Mouse (Mus musculus) left cerebral cortex, postnatal 36 days (tissue): ENCODE results near the gene Inpp5d. TPM values are rescaled to one million over a fixed set of nuclear protein-coding genes. Genes with fewer than 3 reads are reported as not detected.
"Not testable (repeated sequence)": the region's sequence is repeated elsewhere in the genome, so short reads cannot be mapped to it uniquely, and the experiment has no call there.

Source experiments
- DNase-seq, 2 experiments: peaks; one replicate each; pipeline ENCODE4 v3.0.0; 2021 to 2022; ENCODE audit warnings: low spot score in 2 of 2, mixed read lengths in 1 of 2
- intact Hi-C: fragments of 180-260 bp; cut with DNase I; formaldehyde crosslinking; loops from one replicate; pipeline ENCODE4 v1.15.1; 2025
- total RNA-seq, 2 experiments: library from RNA; stranded (reverse); gene quantifications; 2 replicates each; pipeline ENCODE4 v1.2.3; 2021

The Inpp5d gene
- total RNA-seq, 2 experiments from 2014 or later = 19.8 to 20.5 TPM

DNA sequence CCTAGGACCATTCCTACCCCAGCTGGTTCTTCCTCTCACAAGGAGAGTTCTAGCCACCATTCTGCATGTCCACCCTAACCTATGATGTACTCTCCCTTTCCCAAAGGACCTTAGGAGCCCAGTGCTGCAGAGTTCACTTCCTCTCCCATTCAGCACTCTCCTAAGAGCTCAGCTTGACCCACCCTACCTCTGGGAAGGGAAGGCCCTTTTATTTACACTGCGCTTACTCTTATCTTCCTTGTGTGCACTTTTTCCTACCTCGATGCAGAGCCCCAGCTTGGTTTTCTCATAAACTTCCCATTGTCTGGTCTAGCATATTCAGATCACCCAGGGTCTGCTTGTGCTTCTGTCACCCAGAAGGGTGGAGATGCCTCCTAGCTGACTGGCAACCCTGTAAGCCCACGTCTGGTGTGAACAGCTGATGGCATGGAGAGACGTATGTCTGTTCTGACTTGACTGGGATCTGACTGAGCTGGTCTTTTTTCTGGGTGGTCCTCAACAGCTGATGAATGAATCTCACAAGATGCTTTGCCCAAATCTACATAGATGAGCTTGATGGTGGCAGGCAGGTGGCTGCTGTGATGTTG lies 29.2 kb downstream of the Inpp5d start:
- no peak for DNase-seq
- intact Hi-C loops = no loop called here

DNA sequence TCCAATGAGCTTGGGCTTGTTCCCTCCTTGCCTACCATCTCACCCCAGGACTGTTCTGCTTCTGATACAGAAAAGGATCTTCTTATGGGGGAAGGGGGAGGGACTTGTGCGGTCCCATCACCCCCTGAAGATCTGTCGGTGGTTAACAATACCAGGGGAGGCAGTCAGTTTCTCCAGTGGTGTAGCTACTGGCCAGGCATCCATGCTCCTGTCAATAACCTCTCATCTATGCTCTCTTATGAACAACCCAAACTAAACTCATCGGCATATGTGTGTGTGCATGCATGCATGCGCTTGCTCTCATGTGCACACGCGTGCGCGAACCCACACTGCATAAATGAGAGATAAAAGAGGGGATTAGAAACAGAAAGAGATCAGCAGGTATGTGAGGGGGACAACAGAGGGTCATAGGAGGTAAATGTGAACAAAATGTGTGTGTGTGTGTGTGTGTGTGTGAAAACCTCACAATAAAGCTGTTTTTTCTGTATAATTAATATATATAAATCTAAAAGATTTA lies 29.9 kb downstream of the Inpp5d start:
- intact Hi-C loops = no loop called here
- DNase-seq = no peak

GRCm38 (mm10) chr1:87650611-87651079 lies 30.5 kb downstream of the Inpp5d start:
- DNase-seq = no peak
- intact Hi-C loops = no loop called here

- intact Hi-C loops = no loop called here
- no peak for DNase-seq
Observed at GRCm38 (mm10) chr1:87651436-87651835, 31.3 kb downstream of the Inpp5d start.

- intact Hi-C loops = loop anchor here (5.0 kb wide), 1 partner anchor 33 kb away; the partner anchor contains the start of gene Inpp5d
- DNase-seq = no peak
Observed at GRCm38 (mm10) chr1:87655101-87655500, 35.0 kb downstream of the Inpp5d start.

GRCm38 (mm10) chr1:87658063-87658462 lies 38.0 kb downstream of the Inpp5d start:
- DNase-seq = no peak
- intact Hi-C loops = loop anchor here (5.0 kb wide), 1 partner anchor 36 kb away; the partner anchor contains the start of gene Inpp5d

- no peak for DNase-seq
- intact Hi-C loops = loop anchor here (5.0 kb wide), 1 partner anchor 36 kb away; the partner anchor contains the start of gene Inpp5d
Observed at GRCm38 (mm10) chr1:87658485-87658884, 38.4 kb downstream of the Inpp5d start.

GRCm38 (mm10) chr1:87658937-87659617 lies 39.0 kb downstream of the Inpp5d start:
- intact Hi-C loops = loop anchor here (5.0 kb wide), 1 partner anchor 37 kb away; the partner anchor contains the start of gene Inpp5d

GRCm38 (mm10) chr1:87659618-87659960 lies 39.5 kb downstream of the Inpp5d start:
- DNase-seq = no peak
- intact Hi-C loops = loop anchor here (5.0 kb wide), 1 partner anchor 37 kb away; the partner anchor contains the start of gene Inpp5d

More at GRCm38 (mm10) chr1:87658937-87659617, 39.0 kb downstream of the Inpp5d start:
- DNase-seq = peak in 1 of 2 experiments; percentile 23

DNA sequence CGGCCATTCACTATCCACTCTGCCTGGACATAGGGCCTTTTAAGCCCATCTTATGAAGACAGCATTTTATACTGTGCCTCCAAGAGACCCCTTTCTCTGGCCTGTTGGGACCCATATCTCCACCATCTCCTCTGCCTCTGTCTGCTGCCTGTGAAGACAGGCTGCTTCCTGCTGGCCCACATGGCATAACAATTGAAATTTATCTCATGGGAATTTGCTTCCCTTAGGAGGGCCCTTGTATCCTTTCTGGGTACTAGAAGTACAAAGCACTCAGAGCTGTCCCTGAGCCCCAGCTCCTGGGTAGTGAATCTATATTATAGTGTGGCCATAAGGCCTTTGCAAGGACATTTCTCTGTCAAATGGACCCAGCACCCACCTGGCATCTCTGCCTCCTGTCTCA lies 40.6 kb downstream of the Inpp5d start:
- intact Hi-C loops = no loop called here
- DNase-seq = no peak

- intact Hi-C loops = no loop called here
- no peak for DNase-seq
Observed at GRCm38 (mm10) chr1:87663992-87664391, 43.9 kb downstream of the Inpp5d start.

DNA sequence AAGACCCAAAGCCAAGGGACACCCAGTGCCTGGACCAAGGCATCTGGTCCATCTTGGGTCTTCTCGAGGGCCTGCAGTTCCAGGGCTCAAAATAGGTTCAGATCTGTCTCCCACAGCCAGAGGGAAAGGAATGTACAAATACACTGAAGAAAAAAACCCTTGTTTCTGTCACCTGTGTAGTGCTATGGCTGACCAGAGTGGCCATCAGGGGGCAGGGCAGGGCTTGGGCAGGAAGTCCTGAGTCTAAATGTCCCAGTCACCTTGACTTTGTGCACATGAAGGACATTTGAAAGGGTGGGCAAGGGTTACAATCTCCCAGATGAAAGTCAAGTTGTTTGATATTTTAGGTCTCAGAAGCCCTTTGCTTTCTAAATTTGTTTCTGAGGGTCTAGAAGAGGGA lies 46.9 kb downstream of the Inpp5d start:
- intact Hi-C loops = no loop called here
- DNase-seq = no peak

GRCm38 (mm10) chr1:87668300-87668699 lies 48.2 kb downstream of the Inpp5d start:
- no peak for DNase-seq
- intact Hi-C loops = no loop called here

DNA sequence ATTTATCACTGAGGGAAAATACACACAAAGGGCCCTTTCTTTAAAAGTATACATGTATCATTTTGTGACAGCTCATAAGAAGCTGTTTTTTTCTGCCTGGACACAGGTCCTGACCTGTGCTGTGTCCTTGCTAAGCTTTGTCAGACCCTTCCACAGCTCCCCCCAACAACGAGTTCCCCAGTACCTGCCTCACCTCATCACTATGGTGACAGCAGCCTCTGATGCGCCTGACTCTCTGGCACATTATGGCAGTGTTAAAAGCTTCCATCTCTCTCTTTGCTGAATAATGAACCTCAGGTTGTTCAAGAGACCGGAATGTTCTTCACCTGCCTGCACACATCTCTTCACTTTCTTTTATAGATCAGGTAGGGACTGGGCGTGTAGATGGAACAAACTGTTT lies 51.4 kb downstream of the Inpp5d start:
- intact Hi-C loops = no loop called here
- DNase-seq = no peak

DNA sequence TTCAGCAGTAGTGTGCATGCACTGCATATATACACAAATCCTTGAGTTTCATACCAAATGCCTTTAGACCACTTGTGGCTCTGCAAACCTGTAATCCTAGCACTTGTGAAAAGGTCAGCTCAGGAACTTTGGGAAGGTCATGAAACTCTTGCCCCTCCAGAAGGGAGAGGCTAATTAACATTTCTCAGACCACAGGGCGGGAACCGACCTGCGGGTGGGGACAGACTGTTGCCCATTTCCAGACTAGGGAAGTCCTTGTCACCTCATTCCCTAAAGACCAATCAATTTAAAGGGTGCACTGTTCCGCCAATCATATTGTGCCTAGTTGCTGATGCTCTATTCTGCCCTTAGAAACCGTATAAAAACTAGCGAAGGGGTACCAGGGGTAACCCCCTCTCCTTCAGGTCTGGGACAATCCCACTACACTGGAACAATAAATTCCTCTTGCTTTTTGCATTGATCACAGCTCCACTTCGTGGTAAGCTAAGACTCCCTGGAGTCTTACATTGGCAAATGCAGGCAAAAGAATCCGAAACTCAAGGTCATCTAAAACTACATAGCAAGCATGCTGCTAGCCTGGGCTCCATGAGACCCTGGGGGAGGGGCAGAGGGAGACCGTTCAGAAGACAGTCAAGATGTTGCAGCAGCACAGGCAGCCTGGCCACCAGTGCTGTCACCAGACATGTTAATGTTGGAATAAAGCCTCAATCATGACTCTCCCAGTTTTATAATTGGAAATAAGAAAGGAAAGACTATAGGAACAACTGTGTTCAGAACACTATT lies 53.9 kb downstream of the Inpp5d start:
- intact Hi-C loops = no loop called here
- no peak for DNase-seq

GRCm38 (mm10) chr1:87676006-87676405 lies 55.9 kb downstream of the Inpp5d start:
- DNase-seq = no peak
- intact Hi-C loops = loop anchor here (5.0 kb wide), 1 partner anchor 84 kb away; no protein-coding TSS in a partner anchor

GRCm38 (mm10) chr1:87679089-87679488 lies 59.0 kb downstream of the Inpp5d start:
- peak; percentile 28 to 36 for DNase-seq
- intact Hi-C loops = loop anchor here (5.0 kb wide), 1 partner anchor 87 kb away; no protein-coding TSS in a partner anchor

- intact Hi-C loops = loop anchor here (5.0 kb wide), 2 partner anchors 36 to 174 kb away; partner anchors contain the start of gene Neu2
Observed at GRCm38 (mm10) chr1:87680950-87681349, 60.8 kb downstream of the Inpp5d start.

GRCm38 (mm10) chr1:87682473-87682872 lies 62.4 kb downstream of the Inpp5d start:
- intact Hi-C loops = loop anchor here (5.0 kb wide), 2 partner anchors 35 to 175 kb away; partner anchors contain the start of gene Neu2
- not testable (repeated sequence) for DNase-seq

More at GRCm38 (mm10) chr1:87680950-87681349, 60.8 kb downstream of the Inpp5d start:
- DNase-seq = peak; percentile 49 to 50
